Mouse (Mus musculus) limb, embryonic 13.5 days (tissue): Measurements from ENCODE around the gene Sdk2. TPM values are rescaled to one million over a fixed set of nuclear protein-coding genes. Genes with fewer than 3 reads are reported as not detected.

Source experiments
- ATAC-seq: fragments of 200-750 bp; cut with Nextera tagmentation; 2 replicates; pipeline ENCODE4 v1.8.0; 2017; ENCODE audit warnings: low read depth, moderate number of reproducible peaks, moderate TSS enrichment; ENCODE audit not compliant: low FRiP score
- H3K27ac ChIP-seq: fragments of 300-500 bp; sonication (generic); 2 replicates; pipeline ENCODE4 v1.5.1; 2015; ENCODE audit warnings: inconsistent platforms, mild to moderate bottlenecking, moderate library complexity
- H3K27me3 ChIP-seq: fragments of 300-500 bp; sonication (generic); 2 replicates; pipeline ENCODE4 v1.6.1; 2015; ENCODE audit warnings: mild to moderate bottlenecking, inconsistent platforms
- H3K36me3 ChIP-seq: fragments of 300-500 bp; sonication (generic); 2 replicates; pipeline ENCODE4 v1.6.1; 2015; ENCODE audit warnings: inconsistent platforms, mild to moderate bottlenecking, moderate library complexity
- H3K4me1 ChIP-seq: fragments of 300-500 bp; sonication (generic); 2 replicates; pipeline ENCODE4 v1.6.1; 2015; ENCODE audit warnings: inconsistent platforms
- H3K4me2 ChIP-seq: fragments of 300-500 bp; sonication (generic); replicated peaks from 2 replicates; pipeline ENCODE4 v1.6.1; 2015; ENCODE audit warnings: inconsistent platforms, mild to moderate bottlenecking, moderate library complexity
- H3K4me3 ChIP-seq: fragments of 300-500 bp; sonication (generic); 2 replicates; pipeline ENCODE4 v1.5.1; 2015; ENCODE audit warnings: moderate library complexity, mild to moderate bottlenecking, inconsistent platforms
- H3K9ac ChIP-seq: fragments of 300-500 bp; sonication (generic); 2 replicates; pipeline ENCODE4 v1.6.1; 2015; ENCODE audit warnings: mild to moderate bottlenecking, inconsistent platforms
- H3K9me3 ChIP-seq: fragments of 300-500 bp; sonication (generic); 2 replicates; pipeline ENCODE4 v1.6.1; 2016; ENCODE audit warnings: inconsistent platforms
- WGBS: fragments of 180-500 bp; shearing (Covaris S2); methylation state at CpG from one replicate; pipeline ENCODE4 v1.1.7; 2015; 5-methylcytosine and 5-hydroxymethylcytosine counted together
- polyA plus RNA-seq: library from polyadenylated mRNA; unstranded; fragments of >200 nt; fragmentation: Nextera tagmentation; extraction: Ambion mirVana; gene quantifications from 2 replicates; pipeline ENCODE4 v1.2.1, GENCODE M21; 2015

Sdk2 gene
- polyA plus RNA-seq, 1 experiment from 2014 or later, result 5.8 TPM

DNA sequence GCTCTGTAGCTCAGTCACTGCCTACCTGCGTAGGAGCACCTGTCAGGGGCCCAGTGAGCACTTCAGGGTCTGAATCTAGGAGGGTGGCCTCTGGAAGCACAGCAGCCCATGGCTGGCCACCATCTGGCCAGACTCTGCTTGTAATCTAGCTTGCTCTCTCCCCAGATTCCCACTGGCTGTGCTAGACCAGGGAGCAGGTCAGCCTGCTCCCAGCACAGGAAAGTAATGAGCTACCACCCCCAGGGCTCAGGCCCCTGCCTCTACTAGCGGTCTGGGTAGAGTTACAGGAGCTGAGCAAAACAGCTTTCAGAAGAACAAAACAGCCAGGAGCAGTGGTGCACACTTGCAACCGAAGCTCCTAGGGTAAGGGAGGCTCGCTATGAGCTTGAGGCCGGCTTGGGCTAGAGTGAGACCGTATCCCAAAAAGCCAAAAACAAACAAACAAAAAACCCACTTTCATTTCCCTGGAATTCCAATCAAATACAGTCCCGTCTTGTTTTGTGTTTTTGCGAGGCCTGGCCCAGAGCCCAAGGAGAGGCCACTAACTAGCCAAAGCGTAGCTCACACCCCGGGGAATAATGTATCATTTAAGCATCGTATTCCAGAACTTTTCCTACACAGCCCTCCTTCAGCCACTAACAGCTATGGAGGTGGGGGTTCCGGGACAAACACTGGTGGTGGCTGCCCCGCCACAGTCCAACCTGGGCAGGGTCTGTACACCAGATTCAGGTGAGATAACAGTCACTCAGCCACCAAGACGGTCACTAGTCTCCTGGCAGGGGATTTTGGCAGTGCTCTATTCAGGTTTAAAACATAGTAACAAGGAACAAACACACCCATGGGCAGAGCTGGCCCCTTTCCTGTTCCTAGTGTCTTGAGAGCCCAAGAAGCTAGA lies 339.6 kb downstream of the Sdk2 start:
- no peak for ATAC-seq
- WGBS, result 36% methylated on average over 14 of the region's 14 CpGs
- Histone ChIP-seq H3K4me3 (no peak overlapping the region), H3K4me2 (peak overlapping the region; percentile 5; the same call in 1 of the 2 replicates), H3K9ac (no peak overlapping the region), H3K27me3 (no peaks in the 10 kb centered on the region), H3K36me3 (peaks cover 55% of the 10 kb centered on the region), H3K4me1 (peaks cover 68% of the 10 kb centered on the region), H3K27ac (peak overlapping the region; percentile 69), H3K9me3 (no peaks in the 10 kb centered on the region)
